Mouse (Mus musculus) G1E (cell line): Measurements from ENCODE around the gene Sorcs2. TPM values are rescaled to one million over a fixed set of nuclear protein-coding genes. Genes with fewer than 3 reads are reported as not detected.

Experiments used
- ATAC-seq: 2 replicates; pipeline ENCODE4 v1.8.0; 2016; ENCODE audit warnings: mild to moderate bottlenecking; ENCODE audit not compliant: insufficient number of reproducible peaks, poor library complexity, low FRiP score, severe bottlenecking; ENCODE audit errors: extremely low read depth
- DNase-seq: peaks from one replicate; pipeline ENCODE4 v3.0.0; 2012; ENCODE audit warnings: low spot score
- H3K27me3 ChIP-seq: 2 replicates; pipeline ENCODE4 v1.6.1; 2012; ENCODE audit warnings: mild to moderate bottlenecking, low read length, inconsistent platforms; ENCODE audit not compliant: insufficient read depth
- H3K36me3 ChIP-seq: replicated peaks from 2 replicates; pipeline ENCODE3; 2012; ENCODE audit warnings: mild to moderate bottlenecking, inconsistent platforms
- H3K4me1 ChIP-seq: 2 replicates; pipeline ENCODE4 v1.6.1; 2012; ENCODE audit warnings: low read depth, low read length, inconsistent platforms, mixed read lengths; ENCODE audit not compliant: insufficient read depth
- H3K4me3 ChIP-seq: 2 replicates; pipeline ENCODE4 v1.5.1; 2012; ENCODE audit warnings: low read depth, mild to moderate bottlenecking, inconsistent platforms, low read length, moderate library complexity, mixed read lengths
- H3K9me3 ChIP-seq: replicated peaks from 2 replicates; pipeline ENCODE4 v1.6.1; 2012; ENCODE audit warnings: inconsistent platforms
- CTCF ChIP-seq: IDR thresholded peaks from 2 replicates; pipeline ENCODE4 v1.5.1; 2012; ENCODE audit warnings: low read depth, low read length, inconsistent platforms, mixed read lengths
- GATA1 ChIP-seq: IDR thresholded peaks from 2 replicates; pipeline ENCODE4 v1.6.1; 2012; ENCODE audit warnings: borderline replicate concordance, low read length, inconsistent platforms, mixed read lengths
- GATA2 ChIP-seq: IDR thresholded peaks from 2 replicates; pipeline ENCODE4 v1.6.1; 2012; ENCODE audit warnings: low read depth, low read length, inconsistent platforms, borderline replicate concordance
- POLR2AphosphoS5 ChIP-seq: IDR thresholded peaks from 2 replicates; pipeline ENCODE4 v1.6.1; 2012; ENCODE audit warnings: low read depth, low read length, inconsistent platforms; ENCODE audit not compliant: insufficient replicate concordance
- TAL1 ChIP-seq: conservative IDR thresholded peaks from 2 replicates; pipeline ENCODE4 v1.6.1; 2012; ENCODE audit warnings: low read depth, low read length, inconsistent platforms, mixed read lengths
- polyA plus RNA-seq: library from polyadenylated mRNA; stranded (reverse); fragments of >175 nt; gene quantifications from 2 replicates; pipeline ENCODE4 v1.2.3, GENCODE M21; 2012
- total RNA-seq, 2 experiments: library from RNA; stranded (forward) in 1 of 2; stranded (reverse) in 1 of 2; fragments of 200-1000 nt in 1 of 2; fragments of >200 nt in 1 of 2; fragmentation: Nextera tagmentation in 1 of 2; gene quantifications; 2 replicates each; pipeline ENCODE4 v1.2.3; 2014 to 2017

Gene Sorcs2
- total and polyA plus RNA-seq, 3 experiments, result 0.04 to 0.22 TPM; not detected in 1

GRCm38 (mm10) chr5:36111516-36111915 lies 286.4 kb downstream of the Sorcs2 start:
- Histone ChIP-seq H3K4me1 (no peaks in the 10 kb centered on the region), H3K9me3 (no peaks in the 10 kb centered on the region), H3K27me3 (no peaks in the 10 kb centered on the region), H3K36me3 (no peaks in the 10 kb centered on the region), H3K4me3 (no peak overlapping the region)
- ATAC-seq, result no peak
- no peak for TF ChIP-seq CTCF
- no peak for TF ChIP-seq POLR2AphosphoS5
- no peak for TF ChIP-seq GATA2
- DNase-seq, result no peak

- H3K36me3 ChIP-seq, result no peaks in the 10 kb centered on the region
- ATAC-seq (no peak), DNase-seq (no peak)
- no peaks in the 10 kb centered on the region for H3K4me1 ChIP-seq
- TF ChIP-seq CTCF (no peak), POLR2AphosphoS5 (no peak)
- H3K4me3 ChIP-seq, result no peak overlapping the region
- H3K27me3 ChIP-seq, result no peaks in the 10 kb centered on the region
- no peaks in the 10 kb centered on the region for H3K9me3 ChIP-seq
Measured at GRCm38 (mm10) chr5:36108339-36108887, 289.5 kb downstream of the Sorcs2 start.

GRCm38 (mm10) chr5:36103483-36103882 lies 294.5 kb downstream of the Sorcs2 start:
- H3K4me1 ChIP-seq, result no peaks in the 10 kb centered on the region
- H3K4me3 ChIP-seq, result no peak overlapping the region
- no peak for TF ChIP-seq TAL1
- TF ChIP-seq CTCF, result 0 out of 2 replicates have a peak, but pooled peaks have one; percentile 7
- TF ChIP-seq POLR2AphosphoS5, result no peak
- no peak for TF ChIP-seq GATA1
- TF ChIP-seq GATA2, result no peak
- H3K27me3 ChIP-seq, result no peaks in the 10 kb centered on the region
- no peaks in the 10 kb centered on the region for H3K9me3 ChIP-seq
- DNase-seq (no peak), ATAC-seq (no peak)
- no peaks in the 10 kb centered on the region for H3K36me3 ChIP-seq

- H3K4me3 ChIP-seq, result no peak overlapping the region
- H3K36me3 ChIP-seq, result no peaks in the 10 kb centered on the region
- ATAC-seq, result no peak
Measured at GRCm38 (mm10) chr5:36101129-36101528, 296.8 kb downstream of the Sorcs2 start.

GRCm38 (mm10) chr5:36100488-36100887 lies 297.5 kb downstream of the Sorcs2 start:
- ATAC-seq (no peak), DNase-seq (no peak)
- Histone ChIP-seq H3K4me3 (no peak overlapping the region), H3K36me3 (no peaks in the 10 kb centered on the region), H3K4me1 (no peaks in the 10 kb centered on the region), H3K27me3 (no peaks in the 10 kb centered on the region), H3K9me3 (no peaks in the 10 kb centered on the region)
- TF ChIP-seq GATA2 (no peak), GATA1 (no peak), CTCF (no peak), POLR2AphosphoS5 (no peak), TAL1 (no peak)

More at GRCm38 (mm10) chr5:36101129-36101528, 296.8 kb downstream of the Sorcs2 start:
- Histone ChIP-seq H3K9me3 (no peaks in the 10 kb centered on the region), H3K4me1 (no peaks in the 10 kb centered on the region), H3K27me3 (no peaks in the 10 kb centered on the region)
- TF ChIP-seq CTCF (no peak), GATA2 (no peak), GATA1 (no peak)
- DNase-seq, result no peak

- DNase-seq (no peak), ATAC-seq (no peak)
- Histone ChIP-seq H3K4me1 (no peaks in the 10 kb centered on the region), H3K36me3 (no peaks in the 10 kb centered on the region), H3K4me3 (no peak overlapping the region), H3K27me3 (no peaks in the 10 kb centered on the region), H3K9me3 (no peaks in the 10 kb centered on the region)
- TF ChIP-seq POLR2AphosphoS5, result no peak
- TF ChIP-seq TAL1, result no peak
- no peak for TF ChIP-seq GATA2
- TF ChIP-seq CTCF, result no peak
- no peak for TF ChIP-seq GATA1
Measured at GRCm38 (mm10) chr5:36099662-36100061, 298.3 kb downstream of the Sorcs2 start.

GRCm38 (mm10) chr5:36096046-36096445 lies 301.9 kb downstream of the Sorcs2 start:
- no peak for DNase-seq
- ATAC-seq, result no peak
- Histone ChIP-seq H3K4me1 (no peaks in the 10 kb centered on the region), H3K27me3 (no peaks in the 10 kb centered on the region; the same call in 1 of the 2 replicates), H3K36me3 (no peaks in the 10 kb centered on the region), H3K4me3 (no peak overlapping the region), H3K9me3 (no peaks in the 10 kb centered on the region)
- TF ChIP-seq CTCF (no peak), TAL1 (no peak), GATA1 (no peak), POLR2AphosphoS5 (no peak), GATA2 (no peak)
